Mouse (Mus musculus) forebrain, postnatal 0 days (tissue): Measurements from ENCODE around the gene Nfix. TPM values are rescaled to one million over a fixed set of nuclear protein-coding genes. Genes with fewer than 3 reads are reported as not detected.

Experiments used
- ATAC-seq: fragments of 200-750 bp; cut with Nextera tagmentation; 2 replicates; pipeline ENCODE4 v1.8.0; 2017; ENCODE audit warnings: mild to moderate bottlenecking, moderate library complexity
- DNase-seq: peaks from one replicate; pipeline ENCODE4 v3.0.0-alpha.2; 2015
- H3K27ac ChIP-seq: fragments of 300-500 bp; sonication (generic); 2 replicates; pipeline ENCODE4 v1.5.1; 2014; ENCODE audit warnings: low read depth, mild to moderate bottlenecking, antibody characterized with exemption, low read length, moderate library complexity, mixed read lengths
- H3K27me3 ChIP-seq: fragments of 300-500 bp; sonication (generic); 2 replicates; pipeline ENCODE4 v1.6.1; 2014; ENCODE audit warnings: mild to moderate bottlenecking, low read length, mixed read lengths; ENCODE audit not compliant: insufficient read depth
- H3K36me3 ChIP-seq: fragments of 300-500 bp; sonication (generic); 2 replicates; pipeline ENCODE4 v1.6.1; 2014; ENCODE audit warnings: mild to moderate bottlenecking, moderate library complexity; ENCODE audit not compliant: insufficient read depth
- H3K4me1 ChIP-seq: fragments of 300-500 bp; sonication (generic); 2 replicates; pipeline ENCODE4 v1.6.1; 2014; ENCODE audit warnings: antibody characterized with exemption; ENCODE audit not compliant: insufficient read depth
- H3K4me2 ChIP-seq: fragments of 300-500 bp; sonication (generic); 2 replicates; pipeline ENCODE4 v1.6.1; 2014; ENCODE audit warnings: low read depth, mild to moderate bottlenecking, moderate library complexity
- H3K4me3 ChIP-seq: fragments of 300-500 bp; sonication (generic); 2 replicates; pipeline ENCODE4 v1.5.1; 2014; ENCODE audit warnings: low read depth, low read length, mixed read lengths
- H3K9ac ChIP-seq: fragments of 300-500 bp; sonication (generic); 2 replicates; pipeline ENCODE4 v1.6.1; 2014; ENCODE audit warnings: mild to moderate bottlenecking
- H3K9me3 ChIP-seq: fragments of 300-500 bp; sonication (generic); 2 replicates; pipeline ENCODE4 v1.6.1; 2016; ENCODE audit warnings: low read length
- CTCF ChIP-seq: sonication (generic); IDR thresholded peaks from 2 replicates; pipeline ENCODE4 v1.5.1; 2016; ENCODE audit warnings: antibody characterized with exemption, control low read depth, low read depth
- WGBS: fragments of 180-500 bp; shearing (Covaris S2); extraction: QIAGEN DNeasy Blood & Tissue Kit; methylation state at CpG from one replicate; pipeline ENCODE4 v1.1.7; 2014; 5-methylcytosine and 5-hydroxymethylcytosine counted together
- polyA plus RNA-seq: library from polyadenylated mRNA; unstranded; fragments of >200 nt; fragmentation: Nextera tagmentation; extraction: Ambion mirVana; gene quantifications from 2 replicates; pipeline ENCODE4 v1.2.1, GENCODE M21; 2015
- total RNA-seq: library from RNA; depleted of rRNA; stranded (reverse); fragments of >200 nt; gene quantifications from 2 replicates; pipeline ENCODE4 v1.2.3, GENCODE M21; 2014

The Nfix gene
- total and polyA plus RNA-seq, 2 experiments from 2014 or later: 111 to 376 TPM

- DNase-seq (peak; percentile 70), ATAC-seq (peak; percentile 55)
- WGBS: 6% methylated on average over 19 of the region's 19 CpGs
- no peak for TF ChIP-seq CTCF
- peak overlapping the region; percentile 49 for H3K4me2 ChIP-seq
- peak overlapping the region; percentile 15; the same call in 1 of the 2 replicates for H3K4me3 ChIP-seq
- no peaks in the 10 kb centered on the region; the same call in none of the 2 replicates for H3K27me3 ChIP-seq
- no peaks in the 10 kb centered on the region for H3K9me3 ChIP-seq
- no peaks in the 10 kb centered on the region for H3K36me3 ChIP-seq
- H3K4me1 ChIP-seq: peaks cover 44% of the 10 kb centered on the region
- peak overlapping the region; percentile 61 for H3K9ac ChIP-seq
- H3K27ac ChIP-seq: peak overlapping the region; percentile 95
Measured at GRCm38 (mm10) chr8:84779519-84780224, 20.5 kb downstream of the Nfix start.

- 12% methylated on average over 11 of the region's 11 CpGs for WGBS
Measured at GRCm38 (mm10) chr8:84778638-84779380, 21.3 kb downstream of the Nfix start.

GRCm38 (mm10) chr8:84777899-84778637 is 22.1 kb downstream of the Nfix start:
- TF ChIP-seq CTCF: no peak
- 41% methylated on average over 10 of the region's 10 CpGs for WGBS
- ATAC-seq: no peak
- peak; percentile 42 for DNase-seq
- Histone ChIP-seq H3K27ac (peak overlapping the region; percentile 95), H3K4me3 (no peak overlapping the region), H3K4me2 (peak overlapping the region; percentile 49), H3K9ac (peak overlapping the region; percentile 61), H3K36me3 (no peaks in the 10 kb centered on the region), H3K4me1 (peaks cover 41% of the 10 kb centered on the region), H3K9me3 (no peaks in the 10 kb centered on the region), H3K27me3 (no peaks in the 10 kb centered on the region; the same call in none of the 2 replicates)

More at GRCm38 (mm10) chr8:84778638-84779380, 21.3 kb downstream of the Nfix start:
- no peak for ATAC-seq
- Histone ChIP-seq H3K9ac (peak overlapping the region; percentile 61), H3K4me3 (0 out of 2 replicates have a peak overlapping the region, but pooled peaks have one; percentile 15), H3K4me1 (peaks cover 41% of the 10 kb centered on the region), H3K4me2 (peak overlapping the region; percentile 49), H3K36me3 (no peaks in the 10 kb centered on the region), H3K27ac (peak overlapping the region; percentile 95), H3K9me3 (no peaks in the 10 kb centered on the region), H3K27me3 (no peaks in the 10 kb centered on the region; the same call in none of the 2 replicates)
- DNase-seq: peak; percentile 70
- no peak for TF ChIP-seq CTCF

GRCm38 (mm10) chr8:84776569-84776968 is 23.6 kb downstream of the Nfix start:
- H3K4me2 ChIP-seq: no peak overlapping the region
- DNase-seq: no peak
- H3K9me3 ChIP-seq: no peaks in the 10 kb centered on the region
- no peak for TF ChIP-seq CTCF
- no peaks in the 10 kb centered on the region; the same call in none of the 2 replicates for H3K27me3 ChIP-seq
- no peaks in the 10 kb centered on the region for H3K36me3 ChIP-seq
- no peak overlapping the region for H3K4me3 ChIP-seq
- peaks cover 41% of the 10 kb centered on the region for H3K4me1 ChIP-seq
- 20% methylated on average over 1 of the region's 1 CpGs for WGBS
- 0 out of 2 replicates have a peak overlapping the region, but pooled peaks have one; percentile 37 for H3K9ac ChIP-seq
- peak overlapping the region; percentile 95 for H3K27ac ChIP-seq
- ATAC-seq: no peak

- Histone ChIP-seq H3K9me3 (no peaks in the 10 kb centered on the region), H3K4me2 (peak overlapping the region; percentile 71), H3K36me3 (no peaks in the 10 kb centered on the region), H3K4me1 (peaks cover 37% of the 10 kb centered on the region), H3K4me3 (no peak overlapping the region), H3K27me3 (no peaks in the 10 kb centered on the region; the same call in none of the 2 replicates), H3K27ac (peak overlapping the region; percentile 95), H3K9ac (peak overlapping the region; percentile 37)
- TF ChIP-seq CTCF: no peak
- ATAC-seq (no peak), DNase-seq (no peak)
- WGBS: 14% methylated on average over 6 of the region's 7 CpGs
Measured at GRCm38 (mm10) chr8:84775621-84776113, 24.5 kb downstream of the Nfix start.

GRCm38 (mm10) chr8:84775105-84775591 is 25.0 kb downstream of the Nfix start:
- 11% methylated on average over 13 of the region's 13 CpGs for WGBS
- peak; percentile 10; the same call in 1 of the 2 replicates for ATAC-seq
- peak overlapping the region; percentile 48; the same call in 1 of the 2 replicates for H3K4me3 ChIP-seq
- H3K27ac ChIP-seq: peak overlapping the region; percentile 95
- no peak for TF ChIP-seq CTCF
- peak overlapping the region; percentile 37 for H3K9ac ChIP-seq
- H3K36me3 ChIP-seq: no peaks in the 10 kb centered on the region
- DNase-seq: peak; percentile 72
- H3K27me3 ChIP-seq: no peaks in the 10 kb centered on the region; the same call in none of the 2 replicates
- H3K4me2 ChIP-seq: peak overlapping the region; percentile 71
- peaks cover 35% of the 10 kb centered on the region for H3K4me1 ChIP-seq
- H3K9me3 ChIP-seq: no peaks in the 10 kb centered on the region
